Mouse (Mus musculus) myocyte (in vitro differentiated cells): ENCODE data around the gene 1700020N01Rik. TPM values are rescaled to one million over a fixed set of nuclear protein-coding genes. Genes with fewer than 3 reads are reported as not detected.

Source experiments
- H3K27me3 ChIP-seq: one replicate; pipeline ENCODE4 v1.6.1; 2011; ENCODE audit not compliant: control insufficient read depth, insufficient read depth, insufficient read length
- H3K36me3 ChIP-seq: one replicate; pipeline ENCODE4 v1.6.1; 2011; ENCODE audit not compliant: control insufficient read depth, insufficient read depth
- H3K4me2 ChIP-seq: one replicate; pipeline ENCODE4 v1.6.1; 2011; ENCODE audit warnings: low read depth, control low read depth
- H3K4me3 ChIP-seq: one replicate; pipeline ENCODE4 v1.5.1; 2011; ENCODE audit warnings: mild to moderate bottlenecking, control low read depth, moderate library complexity
- H3K79me2 ChIP-seq: one replicate; pipeline ENCODE4 v1.6.1; 2011; ENCODE audit not compliant: control insufficient read depth, insufficient read depth
- H3ac ChIP-seq: one replicate; pipeline ENCODE4 v1.6.1; 2011; ENCODE audit not compliant: control insufficient read depth, insufficient read length
- CEBPB ChIP-seq: IDR thresholded peaks from 2 replicates; pipeline ENCODE4 v1.6.1; 2011; ENCODE audit warnings: mild to moderate bottlenecking, moderate library complexity; ENCODE audit not compliant: poor library complexity, insufficient read depth, severe bottlenecking
- E2F4 ChIP-seq: IDR thresholded peaks from one replicate; pipeline ENCODE4 v1.6.1; 2011; ENCODE audit warnings: mild to moderate bottlenecking, control low read depth, moderate library complexity; ENCODE audit not compliant: insufficient read depth
- MAX ChIP-seq: IDR thresholded peaks from one replicate; pipeline ENCODE4 v1.6.1; 2011; ENCODE audit warnings: low read depth, mild to moderate bottlenecking, control low read depth
- MYOD1 ChIP-seq, 3 experiments: IDR thresholded peaks; one replicate each; pipeline ENCODE4 v1.6.1; 2011; ENCODE audit warnings: control low read depth in 2 of 3, low read depth in 2 of 3, mild to moderate bottlenecking in 2 of 3, moderate library complexity in 1 of 3; ENCODE audit not compliant: insufficient read length in 2 of 3, control insufficient read depth in 1 of 3
- MYOG ChIP-seq, 3 experiments: IDR thresholded peaks; one replicate each; pipeline ENCODE4 v1.6.1; 2011; ENCODE audit warnings: control low read depth in 2 of 3, low read depth in 2 of 3, mild to moderate bottlenecking in 2 of 3; ENCODE audit not compliant: insufficient read length in 2 of 3, control insufficient read depth in 1 of 3, insufficient read depth in 1 of 3
- POLR2A ChIP-seq: IDR thresholded peaks from one replicate; pipeline ENCODE4 v1.6.1; 2011; ENCODE audit warnings: low read depth, mild to moderate bottlenecking, control low read depth, moderate library complexity; ENCODE audit not compliant: insufficient read length
- POLR2AphosphoS2 ChIP-seq: IDR thresholded peaks from one replicate; pipeline ENCODE4 v1.6.1; 2011; ENCODE audit warnings: low read depth, control low read depth; ENCODE audit not compliant: insufficient read length
- REST ChIP-seq: IDR thresholded peaks from one replicate; pipeline ENCODE4 v1.6.1; 2011; ENCODE audit warnings: mild to moderate bottlenecking, control low read depth, moderate library complexity; ENCODE audit not compliant: insufficient read depth, insufficient read length
- SRF ChIP-seq: IDR thresholded peaks from one replicate; pipeline ENCODE4 v1.6.1; 2011; ENCODE audit warnings: low read depth; ENCODE audit not compliant: control insufficient read depth, insufficient read length
- TCF12 ChIP-seq: IDR thresholded peaks from one replicate; pipeline ENCODE4 v1.6.1; 2011; ENCODE audit warnings: mild to moderate bottlenecking, control low read depth; ENCODE audit not compliant: poor library complexity, insufficient read depth, severe bottlenecking
- TCF3 ChIP-seq: IDR thresholded peaks from one replicate; pipeline ENCODE4 v1.6.1; 2011; ENCODE audit warnings: low read depth, control low read depth; ENCODE audit not compliant: insufficient read length
- USF1 ChIP-seq: IDR thresholded peaks from one replicate; pipeline ENCODE4 v1.6.1; 2011; ENCODE audit warnings: low read depth, mild to moderate bottlenecking, control low read depth, moderate library complexity
- polyA plus RNA-seq: library from polyadenylated mRNA; unstranded; fragments of >200 nt; fragmentation: generic; extraction: Trizol; gene quantifications from one replicate; pipeline ENCODE4 v1.2.1, GENCODE M21; 2012; ENCODE audit warnings: missing spikeins

1700020N01Rik gene
- polyA plus RNA-seq, 1 experiment: not detected

DNA sequence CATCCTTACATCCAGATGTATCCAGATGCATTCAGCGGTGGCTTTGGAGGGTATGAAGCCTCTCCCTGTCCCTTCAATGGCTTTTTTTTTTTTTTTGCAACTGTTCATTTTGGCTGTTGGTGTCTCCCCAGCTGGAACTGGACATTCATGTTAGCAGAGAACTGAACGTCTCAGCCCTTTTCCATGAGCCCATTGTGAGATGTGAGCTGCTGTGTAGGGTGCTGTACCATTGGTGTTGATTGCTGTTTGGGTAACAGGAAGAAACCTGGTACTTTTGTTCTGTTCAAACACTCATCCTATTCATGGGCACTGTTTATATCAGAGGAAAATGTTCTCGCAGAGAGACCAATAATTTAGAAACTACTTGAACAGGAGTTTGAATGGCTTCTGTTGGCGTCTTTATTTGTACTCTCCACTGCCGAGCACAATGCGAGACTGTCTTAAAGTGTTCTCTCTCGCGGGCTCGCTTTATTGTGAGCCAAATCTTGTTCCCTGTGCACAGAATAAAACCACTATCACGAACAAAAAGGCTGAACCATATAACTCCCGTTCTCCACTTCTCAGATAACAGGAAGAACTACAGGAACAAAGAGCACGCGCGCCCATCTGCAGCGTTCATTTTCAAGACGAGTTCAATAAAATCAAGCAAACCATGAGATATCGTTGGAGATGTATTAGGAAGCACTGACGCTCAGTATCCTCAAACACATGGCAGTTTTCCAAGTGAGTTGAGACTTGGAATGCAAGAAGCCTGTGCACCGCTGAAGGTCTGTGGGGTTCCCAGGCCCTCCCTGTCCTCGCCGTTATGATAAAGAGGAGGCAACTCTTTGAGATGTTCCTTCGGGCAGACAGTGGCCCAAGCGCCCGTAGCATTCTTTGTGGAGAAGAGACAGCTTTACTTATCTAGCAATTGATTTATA lies 59.7 kb downstream of the 1700020N01Rik start:
- TF ChIP-seq SRF (no peak), POLR2A (no peak), MAX (no peak)
- Histone ChIP-seq H3K4me3 (no peak overlapping the region), H3K27me3 (no peaks in the 10 kb centered on the region), H3K79me2 (no peaks in the 10 kb centered on the region), H3ac (no peak overlapping the region), H3K4me2 (no peak overlapping the region), H3K36me3 (no peaks in the 10 kb centered on the region)

DNA sequence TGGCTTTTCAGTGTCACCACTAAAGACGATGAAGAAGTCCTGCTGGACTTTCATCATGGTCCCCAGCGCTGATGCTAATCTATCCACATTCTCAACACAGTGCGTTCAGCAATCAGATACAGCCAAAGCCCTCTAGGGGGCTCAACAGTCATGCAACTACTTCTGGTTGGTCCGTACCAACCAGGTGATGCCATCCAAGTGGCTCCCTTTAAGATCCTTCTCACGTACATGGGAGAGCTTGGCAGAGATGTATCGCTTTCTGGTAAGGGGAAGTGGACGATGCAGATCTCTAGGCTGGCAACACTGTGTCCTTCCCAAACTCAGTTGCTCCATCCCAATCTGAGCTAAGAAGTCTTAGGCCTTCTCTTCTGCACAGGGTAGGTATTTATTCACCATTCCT lies 60.5 kb downstream of the 1700020N01Rik start:
- H3K36me3 ChIP-seq: no peaks in the 10 kb centered on the region
- TF ChIP-seq E2F4 (no peak), POLR2AphosphoS2 (no peak)
- H3K79me2 ChIP-seq: no peaks in the 10 kb centered on the region
- H3ac ChIP-seq: no peak overlapping the region
- no peak overlapping the region for H3K4me2 ChIP-seq
- no peak overlapping the region for H3K4me3 ChIP-seq
- H3K27me3 ChIP-seq: no peaks in the 10 kb centered on the region

DNA sequence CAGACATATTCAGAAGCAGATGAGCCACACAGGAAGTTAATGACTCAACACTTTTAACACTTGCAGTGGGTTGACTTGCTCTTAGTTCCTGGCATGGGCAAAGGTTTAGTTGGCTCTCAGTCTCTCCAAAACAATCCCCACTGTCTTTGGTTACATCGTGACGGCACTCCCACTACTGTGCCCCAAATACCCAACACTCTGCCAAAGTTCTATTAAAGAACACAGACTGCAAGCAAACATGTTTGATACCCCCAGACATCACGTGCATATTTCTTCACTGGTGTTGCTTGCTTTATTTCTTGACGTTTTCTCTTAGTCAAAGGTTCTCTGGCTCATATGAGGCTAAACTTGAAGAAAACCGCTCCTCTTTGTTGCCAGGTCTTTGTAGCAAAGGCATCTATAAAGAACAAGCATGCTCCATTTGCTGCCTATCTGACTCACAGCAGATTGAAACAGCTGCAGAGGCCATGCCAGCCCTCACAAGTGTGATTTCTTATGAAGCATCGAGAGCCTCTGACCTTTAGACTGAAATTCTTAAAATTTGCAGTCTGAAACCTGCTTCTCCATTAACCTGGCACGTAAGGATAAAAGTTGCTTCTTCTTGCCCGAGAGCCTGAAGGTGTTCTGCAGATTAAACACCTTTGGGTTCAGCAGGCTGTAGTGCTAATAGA lies 66.8 kb downstream of the 1700020N01Rik start:
- Histone ChIP-seq H3ac (no peak overlapping the region), H3K36me3 (no peaks in the 10 kb centered on the region), H3K27me3 (no peaks in the 10 kb centered on the region), H3K79me2 (no peaks in the 10 kb centered on the region), H3K4me3 (no peak overlapping the region), H3K4me2 (peak overlapping the region; percentile 77)
- TF ChIP-seq POLR2A (no peak), TCF3 (peak; percentile 15), USF1 (peak; percentile 32), E2F4 (no peak), CEBPB (0 out of 2 replicates have a peak, but pooled peaks have one; percentile 10), MYOG (IDR thresholded peaks at IDR 0.05; ENCODE audit: control insufficient read depth in 1 of 3, insufficient read depth in 1 of 3, insufficient read length in 2 of 3, low read depth in 2 of 3) (peak in 2 of 3 experiments; percentile 49 to 63), REST (no peak), MYOD1 (IDR thresholded peaks at IDR 0.05; ENCODE audit: control insufficient read depth in 1 of 3, insufficient read length in 2 of 3, low read depth in 2 of 3) (peak in 2 of 3 experiments; percentile 78), POLR2AphosphoS2 (no peak), SRF (no peak), MAX (no peak), TCF12 (peak; percentile 51)

DNA sequence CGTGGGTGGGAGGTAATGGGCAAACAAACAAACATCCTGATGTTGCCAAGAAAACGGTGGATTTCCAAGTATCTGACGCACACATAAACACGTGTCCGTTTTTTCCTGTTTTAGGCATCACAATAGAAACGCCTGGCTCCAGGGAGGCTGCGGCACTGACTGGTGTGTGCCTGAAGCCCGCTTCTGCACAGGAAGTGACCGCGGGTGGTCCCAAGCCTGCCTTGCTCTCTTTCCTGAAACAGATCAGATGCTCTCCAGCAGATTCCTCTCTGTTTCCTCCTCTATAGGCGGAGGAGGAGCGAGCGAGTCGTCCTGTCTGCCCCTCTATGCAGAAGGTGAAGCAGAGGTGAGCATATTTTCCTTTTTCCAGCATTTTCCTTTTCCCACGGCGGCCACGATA lies 76.0 kb downstream of the 1700020N01Rik start:
- Histone ChIP-seq H3ac (no peak overlapping the region), H3K36me3 (no peaks in the 10 kb centered on the region), H3K79me2 (no peaks in the 10 kb centered on the region), H3K27me3 (no peaks in the 10 kb centered on the region), H3K4me3 (no peak overlapping the region), H3K4me2 (no peak overlapping the region)
- TF ChIP-seq MYOG (IDR thresholded peaks at IDR 0.05; ENCODE audit: control insufficient read depth in 1 of 3, insufficient read depth in 1 of 3, insufficient read length in 2 of 3, low read depth in 2 of 3): no peak
- TF ChIP-seq MAX: no peak
- no peak for TF ChIP-seq TCF3
- no peak for TF ChIP-seq TCF12

DNA sequence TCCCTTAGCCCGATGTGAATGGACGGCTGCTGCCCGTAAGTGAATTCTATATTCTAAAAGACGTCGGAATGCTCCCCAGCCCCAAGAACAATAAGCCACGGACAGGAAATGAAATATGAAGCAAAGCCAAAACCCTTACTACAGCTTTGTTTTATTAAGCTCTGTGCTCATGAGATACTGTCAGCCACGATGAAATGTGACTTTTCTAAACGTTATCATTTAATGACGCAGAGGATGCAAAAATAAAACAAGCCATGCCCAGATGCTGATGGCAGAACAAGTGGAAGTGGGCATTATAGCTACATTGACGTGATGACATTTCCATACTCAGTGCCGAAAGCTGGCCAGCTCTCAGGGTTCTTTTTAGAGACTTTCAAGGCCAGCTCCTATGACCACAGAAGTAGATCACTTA lies 76.8 kb downstream of the 1700020N01Rik start:
- Histone ChIP-seq H3K79me2 (no peaks in the 10 kb centered on the region), H3K27me3 (no peaks in the 10 kb centered on the region), H3K4me3 (no peak overlapping the region), H3ac (no peak overlapping the region), H3K36me3 (no peaks in the 10 kb centered on the region), H3K4me2 (peak overlapping the region; percentile 3)
- TF ChIP-seq TCF3 (no peak), SRF (no peak), CEBPB (no peak), MAX (no peak), TCF12 (no peak), POLR2AphosphoS2 (no peak), REST (no peak), E2F4 (no peak)
